Mouse (Mus musculus): ENCODE results near the gene Card19. TPM values are rescaled to one million over a fixed set of nuclear protein-coding genes. Genes with fewer than 3 reads are reported as not detected.

The Card19 gene
- polyA plus RNA-seq, 1 experiment: 534 TPM

DNA sequence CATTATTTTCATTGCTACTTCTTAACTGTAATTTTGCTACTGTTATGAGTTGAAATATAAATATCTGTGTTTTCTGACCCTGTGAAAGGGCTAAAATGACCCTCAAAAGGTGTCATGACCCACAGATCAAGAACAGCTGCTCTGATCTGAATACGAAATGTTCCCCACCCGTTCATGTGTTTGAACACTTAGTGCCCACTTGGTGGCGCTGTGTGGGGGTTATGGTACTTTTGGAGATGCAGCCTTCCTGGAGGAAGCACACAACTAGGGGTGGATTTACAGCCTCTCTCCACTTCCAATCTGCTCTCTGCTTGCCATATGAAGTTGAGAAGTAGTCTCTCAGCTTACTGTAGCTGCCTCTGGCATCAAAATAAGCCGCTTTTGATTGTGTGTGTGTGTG lies 18.9 kb upstream of the Card19 start:
- TF ChIP-seq GATA1 (IDR thresholded peaks at IDR 0.05; ENCODE audit: borderline replicate concordance, low read length) (no peak), FLI1 (IDR thresholded peaks at IDR 0.05; ENCODE audit: low read length) (no peak)
- 0 out of 2 replicates have a peak, but pooled peaks cover 4% of the 10 kb centered on the region for H3K9me3 ChIP-seq
- peaks cover 87% of the 10 kb centered on the region for H3K4me1 ChIP-seq
- no peak overlapping the region for H3K4me3 ChIP-seq (replicated peaks)
- peaks cover 100% of the 10 kb centered on the region for H3K36me3 ChIP-seq (replicated peaks; ENCODE audit: low read length)
- no peaks in the 10 kb centered on the region for H3K27me3 ChIP-seq (replicated peaks)

DNA sequence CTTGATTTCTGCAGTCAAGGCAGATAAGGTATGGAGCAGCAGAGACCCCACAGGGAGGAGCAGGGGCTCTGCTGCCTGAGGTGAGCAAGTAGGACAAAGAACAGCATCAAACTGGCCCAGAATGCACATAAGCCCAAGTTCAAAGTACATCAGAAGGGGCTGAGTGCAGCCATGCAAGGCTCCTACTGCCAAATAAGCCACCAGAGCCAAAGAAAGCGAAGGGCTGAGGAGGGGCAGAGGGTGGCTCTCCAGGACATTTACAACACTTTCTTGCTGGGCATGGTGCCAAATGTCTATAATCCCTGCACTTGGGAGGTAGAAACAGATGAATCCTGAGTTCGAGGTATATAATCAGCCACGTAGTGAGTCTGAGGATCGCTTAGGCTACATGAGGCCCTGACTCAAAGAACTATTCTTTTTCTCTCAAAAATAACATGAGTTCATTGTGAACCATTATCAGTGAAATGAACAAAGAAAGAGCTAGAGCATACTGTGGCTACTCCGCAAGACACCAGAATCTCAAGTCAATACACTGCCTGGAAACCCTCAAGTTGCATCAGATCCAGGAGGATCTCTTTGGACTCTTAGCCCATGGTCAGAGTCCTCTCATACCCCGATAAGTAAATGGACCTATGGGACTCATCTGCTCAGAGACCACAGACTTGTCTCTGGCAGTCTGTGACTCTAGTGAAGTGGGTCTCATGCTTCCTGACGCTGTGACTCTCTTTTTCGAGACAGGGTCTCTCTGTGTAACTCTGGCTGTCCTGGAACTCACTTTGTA lies 18.1 kb upstream of the Card19 start:
- TF ChIP-seq GATA1 (IDR thresholded peaks at IDR 0.05; ENCODE audit: borderline replicate concordance, low read length) (no peak), FLI1 (IDR thresholded peaks at IDR 0.05; ENCODE audit: low read length) (no peak)
- H3K36me3 ChIP-seq (replicated peaks; ENCODE audit: low read length): peaks cover 100% of the 10 kb centered on the region

DNA sequence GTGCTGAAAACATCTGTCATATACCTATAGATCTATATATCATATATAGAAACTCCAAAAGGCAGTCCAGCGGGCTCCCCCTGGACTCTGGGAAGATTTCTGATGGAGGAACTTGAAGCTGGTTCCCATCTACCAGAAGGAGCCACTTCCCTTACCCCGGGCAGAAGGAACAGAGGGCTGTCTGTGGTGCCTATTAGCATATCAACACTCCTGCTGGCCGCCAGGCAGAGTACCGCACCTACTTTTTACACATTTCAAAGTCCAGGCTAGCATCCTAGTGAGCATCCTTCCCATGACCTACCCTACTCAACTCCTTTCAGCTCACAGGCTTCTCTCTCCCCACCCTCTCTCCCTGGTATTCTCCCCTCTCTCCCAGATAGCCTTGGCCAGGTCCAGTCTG lies 9.8 kb upstream of the Card19 start:
- H3K27me3 ChIP-seq (replicated peaks): peaks cover 2% of the 10 kb centered on the region
- H3K4me1 ChIP-seq: peaks cover 35% of the 10 kb centered on the region
- no peak overlapping the region for H3K4me3 ChIP-seq (replicated peaks)
- H3K9me3 ChIP-seq: peaks cover 5% of the 10 kb centered on the region; the same call in 1 of the 2 replicates
- H3K36me3 ChIP-seq (replicated peaks; ENCODE audit: low read length): peaks cover 71% of the 10 kb centered on the region
- no peak for TF ChIP-seq FLI1 (IDR thresholded peaks at IDR 0.05; ENCODE audit: low read length)
- TF ChIP-seq GATA1 (IDR thresholded peaks at IDR 0.05; ENCODE audit: borderline replicate concordance, low read length): no peak

More for the DNA sequence above, 18.1 kb upstream of the Card19 start:
- 0 out of 2 replicates have a peak, but pooled peaks cover 4% of the 10 kb centered on the region for H3K9me3 ChIP-seq
- no peak overlapping the region for H3K4me3 ChIP-seq (replicated peaks)
- H3K27me3 ChIP-seq (replicated peaks): no peaks in the 10 kb centered on the region
- H3K4me1 ChIP-seq: peaks cover 81% of the 10 kb centered on the region

DNA sequence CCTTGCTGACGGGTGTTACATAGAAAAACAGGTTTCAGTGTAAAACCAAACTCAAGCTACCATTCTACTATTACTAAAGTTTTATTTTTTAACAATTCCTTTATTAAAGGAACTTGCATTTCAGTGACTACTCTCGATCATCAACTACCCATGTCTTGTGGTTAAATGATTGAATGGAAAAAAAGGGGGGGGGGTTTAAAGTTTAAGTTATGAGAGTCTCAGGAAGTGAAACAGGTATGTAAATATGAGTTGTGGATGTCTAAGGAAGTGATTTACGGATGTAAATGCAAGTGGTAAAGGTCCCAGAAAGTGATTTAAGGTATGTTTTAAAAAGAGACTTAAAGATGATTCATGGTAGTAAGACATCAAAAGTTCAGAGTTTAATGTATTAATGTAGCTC lies 9.3 kb upstream of the Card19 start:
- Histone ChIP-seq H3K4me3 (replicated peaks) (no peak overlapping the region), H3K9me3 (peaks cover 5% of the 10 kb centered on the region; the same call in 1 of the 2 replicates), H3K4me1 (peaks cover 35% of the 10 kb centered on the region), H3K27me3 (replicated peaks) (peaks cover 2% of the 10 kb centered on the region), H3K36me3 (replicated peaks; ENCODE audit: low read length) (peaks cover 66% of the 10 kb centered on the region)
- TF ChIP-seq FLI1 (IDR thresholded peaks at IDR 0.05; ENCODE audit: low read length) (no peak), GATA1 (IDR thresholded peaks at IDR 0.05; ENCODE audit: borderline replicate concordance, low read length) (no peak)

DNA sequence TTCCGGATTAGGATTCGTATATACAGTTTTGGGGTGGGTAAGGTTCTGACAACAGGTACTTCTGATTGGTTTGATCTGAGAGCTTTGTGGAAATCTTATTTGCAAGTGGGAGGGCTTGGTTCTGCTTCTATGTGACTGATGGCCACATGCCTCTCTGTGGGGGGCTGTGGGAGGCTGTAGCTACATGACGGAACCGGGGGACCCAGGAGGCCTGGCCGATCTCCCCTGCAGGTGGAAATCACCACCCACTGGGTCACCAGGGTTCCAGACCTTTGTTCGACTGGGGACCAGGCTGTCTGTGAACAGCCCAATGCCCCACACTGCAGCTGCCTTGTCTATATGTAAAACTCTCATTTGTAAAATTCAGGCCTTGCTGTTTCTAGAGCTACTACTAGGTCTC lies 8.9 kb upstream of the Card19 start:
- H3K27me3 ChIP-seq (replicated peaks): peaks cover 2% of the 10 kb centered on the region
- peaks cover 34% of the 10 kb centered on the region for H3K4me1 ChIP-seq
- peaks cover 5% of the 10 kb centered on the region; the same call in 1 of the 2 replicates for H3K9me3 ChIP-seq
- no peak for TF ChIP-seq FLI1 (IDR thresholded peaks at IDR 0.05; ENCODE audit: low read length)
- no peak for TF ChIP-seq GATA1 (IDR thresholded peaks at IDR 0.05; ENCODE audit: borderline replicate concordance, low read length)
- H3K4me3 ChIP-seq (replicated peaks): no peak overlapping the region
- H3K36me3 ChIP-seq (replicated peaks; ENCODE audit: low read length): peaks cover 62% of the 10 kb centered on the region

DNA sequence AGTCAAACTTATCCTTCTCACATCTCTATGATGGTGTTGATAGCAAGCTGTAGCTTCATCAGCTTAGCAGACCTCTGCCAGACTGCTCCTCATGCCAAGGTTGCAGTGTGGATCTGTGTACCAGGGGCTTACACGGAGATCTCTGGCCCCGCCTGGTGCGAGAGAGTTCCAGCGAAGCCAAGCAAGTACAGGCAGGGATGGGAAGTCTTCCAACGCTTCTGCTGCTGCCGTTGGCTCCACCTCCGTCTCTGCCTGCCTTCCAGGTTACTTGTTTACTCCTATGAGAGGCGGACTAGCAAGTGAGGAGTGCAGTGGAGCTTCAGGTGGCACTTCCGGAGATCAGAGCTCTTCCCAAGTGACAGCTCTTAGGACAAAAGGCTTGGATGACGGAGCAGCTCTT lies 8.5 kb upstream of the Card19 start:
- Histone ChIP-seq H3K36me3 (replicated peaks; ENCODE audit: low read length) (peaks cover 58% of the 10 kb centered on the region), H3K4me1 (peaks cover 37% of the 10 kb centered on the region), H3K9me3 (peaks cover 5% of the 10 kb centered on the region; the same call in 1 of the 2 replicates), H3K27me3 (replicated peaks) (peaks cover 2% of the 10 kb centered on the region), H3K4me3 (replicated peaks) (no peak overlapping the region)
- TF ChIP-seq GATA1 (IDR thresholded peaks at IDR 0.05; ENCODE audit: borderline replicate concordance, low read length) (no peak), FLI1 (IDR thresholded peaks at IDR 0.05; ENCODE audit: low read length) (no peak)

DNA sequence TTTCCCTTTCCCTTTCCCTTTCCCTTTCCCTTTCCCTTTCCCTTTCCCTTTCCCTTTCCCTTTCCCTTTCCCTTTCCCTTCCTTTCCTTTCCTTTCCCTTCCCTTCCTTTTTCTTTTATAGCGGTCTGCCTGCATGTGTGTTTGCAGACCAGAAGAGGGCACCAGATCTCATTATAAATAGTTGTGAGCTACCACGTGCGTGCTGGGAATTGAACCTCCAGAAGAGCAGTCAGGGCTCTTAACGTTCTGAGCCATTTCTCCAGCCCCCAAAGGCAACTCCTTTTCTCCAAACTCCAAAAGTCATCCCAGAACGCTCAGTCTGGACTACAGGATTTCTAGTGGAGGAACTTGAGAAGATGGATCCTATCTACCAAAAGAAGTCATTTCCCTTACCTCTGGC lies 5.1 kb upstream of the Card19 start:
- Histone ChIP-seq H3K4me3 (replicated peaks) (no peak overlapping the region), H3K27me3 (replicated peaks) (peaks cover 7% of the 10 kb centered on the region), H3K36me3 (replicated peaks; ENCODE audit: low read length) (peaks cover 24% of the 10 kb centered on the region), H3K4me1 (peaks cover 35% of the 10 kb centered on the region), H3K9me3 (peaks cover 5% of the 10 kb centered on the region; the same call in 1 of the 2 replicates)
- TF ChIP-seq FLI1 (IDR thresholded peaks at IDR 0.05; ENCODE audit: low read length) (no peak), GATA1 (IDR thresholded peaks at IDR 0.05; ENCODE audit: borderline replicate concordance, low read length) (no peak)

DNA sequence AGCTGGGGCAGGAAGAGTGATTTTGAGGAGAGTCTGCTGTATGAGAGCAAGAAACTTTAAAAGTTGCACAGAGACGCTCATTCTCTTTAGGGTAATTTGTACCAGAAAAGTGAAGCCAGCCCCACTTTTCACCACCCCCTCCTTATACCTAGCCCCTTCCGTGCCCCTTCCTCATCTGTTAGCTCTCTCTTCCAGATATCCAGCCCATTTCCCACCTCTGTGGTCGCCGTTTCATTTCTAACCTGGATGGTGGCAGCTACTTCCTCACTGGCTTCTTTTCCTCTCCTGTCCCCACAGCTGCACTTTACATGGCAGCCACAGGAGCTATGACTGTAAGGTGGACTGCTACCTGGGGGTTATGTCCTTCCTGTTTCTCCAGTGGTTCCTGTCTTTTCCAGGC lies 3.5 kb upstream of the Card19 start:
- TF ChIP-seq FLI1 (IDR thresholded peaks at IDR 0.05; ENCODE audit: low read length): no peak
- TF ChIP-seq GATA1 (IDR thresholded peaks at IDR 0.05; ENCODE audit: borderline replicate concordance, low read length): no peak
- H3K4me1 ChIP-seq: peaks cover 44% of the 10 kb centered on the region
- peaks cover 7% of the 10 kb centered on the region for H3K27me3 ChIP-seq (replicated peaks)
- no peak overlapping the region for H3K4me3 ChIP-seq (replicated peaks)
- peaks cover 8% of the 10 kb centered on the region for H3K36me3 ChIP-seq (replicated peaks; ENCODE audit: low read length)
- H3K9me3 ChIP-seq: peaks cover 5% of the 10 kb centered on the region; the same call in 1 of the 2 replicates

DNA sequence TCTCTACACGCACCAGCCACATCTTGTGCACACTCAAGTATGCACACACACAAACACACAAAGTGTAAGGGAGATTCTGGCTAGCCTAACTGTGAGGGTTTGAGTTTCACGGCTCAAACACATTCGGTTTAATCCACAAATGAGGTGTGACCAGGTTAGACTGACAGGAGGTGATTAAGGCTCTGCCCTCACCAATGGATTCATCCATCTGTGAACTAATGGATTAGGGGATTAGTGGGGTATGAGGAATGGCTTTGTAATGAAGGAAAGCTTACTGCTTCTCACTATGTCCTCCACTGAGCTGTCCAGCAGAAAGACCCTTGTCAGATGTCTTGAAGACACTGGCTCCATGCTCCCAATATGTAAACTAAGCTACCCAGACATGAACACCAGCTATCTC lies 2.8 kb upstream of the Card19 start:
- Histone ChIP-seq H3K36me3 (replicated peaks; ENCODE audit: low read length) (peaks cover 1% of the 10 kb centered on the region), H3K9me3 (peaks cover 5% of the 10 kb centered on the region; the same call in 1 of the 2 replicates), H3K4me3 (replicated peaks) (no peak overlapping the region), H3K27me3 (replicated peaks) (peaks cover 7% of the 10 kb centered on the region), H3K4me1 (peaks cover 51% of the 10 kb centered on the region)
- no peak for TF ChIP-seq FLI1 (IDR thresholded peaks at IDR 0.05; ENCODE audit: low read length)
- no peak for TF ChIP-seq GATA1 (IDR thresholded peaks at IDR 0.05; ENCODE audit: borderline replicate concordance, low read length)

All from megakaryocyte, embryonic 14.5 days (primary cell).